Comparison of ENCODE assay signal across 9 mouse cellular contexts in genomic region chrX:101733828-101734319, GRCm38 (mm10). TPM values are rescaled to one million over a fixed set of nuclear protein-coding genes. Genes with fewer than 3 reads are reported as not detected.
DNase-seq lines count a peak whose midpoint lies in the region; ATAC-seq and TF ChIP-seq lines count a peak whose summit lies in the region.
"Had no signal": no experiment of that assay in that cellular context is flagged by ENCODE, and none has a peak within 500 bp of the region (broad histone marks: within the 10 kb centered on the region; RNA-seq: fewer than 3 reads in every experiment).

Gene Cxcr3, minus strand, starts transcription at chrX:101734269.

- TF ChIP-seq EP300 in stomach, postnatal 0 days (optimal IDR thresholded peaks at IDR 0.05), result no peak

- no peak for ATAC-seq in midbrain, embryonic 14.5 days (ENCODE audit: low FRiP score, low TSS enrichment)
- no peak for ATAC-seq in lung, embryonic 14.5 days (ENCODE audit: insufficient read depth)
- ATAC-seq in stomach, postnatal 0 days (ENCODE audit: low FRiP score, low TSS enrichment), result no peak
- no peak for ATAC-seq in hindbrain, embryonic 11.5 days (ENCODE audit: low FRiP score)
- no peak for ATAC-seq in hindbrain, embryonic 16.5 days

- no peak within 1 kb of the TSS for H3K9ac ChIP-seq in midbrain, embryonic 14.5 days (replicated peaks; ENCODE audit: low read length)
- H3K9ac ChIP-seq in lung, embryonic 14.5 days, result no peak within 1 kb of the TSS
- no peak within 1 kb of the TSS for H3K9ac ChIP-seq in stomach, postnatal 0 days (ENCODE audit: low read length)
- H3K9ac ChIP-seq in hindbrain, embryonic 11.5 days (ENCODE audit: low read depth, low read length), result no peak within 1 kb of the TSS
- H3K9ac ChIP-seq in hindbrain, embryonic 16.5 days (ENCODE audit: low read depth, low read length), result no peak within 1 kb of the TSS

- TF ChIP-seq CTCF in lung, embryonic 14.5 days (IDR thresholded peaks at IDR 0.05; ENCODE audit: low read depth), result no peak
- TF ChIP-seq CTCF in stomach, postnatal 0 days (IDR thresholded peaks at IDR 0.05; ENCODE audit: low read depth), result no peak

- H3K4me3 ChIP-seq in midbrain, embryonic 14.5 days (replicated peaks; ENCODE audit: low read depth, low read length), result no peak within 1 kb of the TSS
- H3K4me3 ChIP-seq in midbrain, embryonic 10.5 days, result no peak within 1 kb of the TSS
- H3K4me3 ChIP-seq in lung, embryonic 14.5 days (ENCODE audit: low read depth, low read length), result no peak within 1 kb of the TSS
- H3K4me3 ChIP-seq in stomach, postnatal 0 days (ENCODE audit: low read depth, low read length), result no peak within 1 kb of the TSS
- H3K4me3 ChIP-seq in hindbrain, embryonic 11.5 days (ENCODE audit: low read depth, low read length), result no peak within 1 kb of the TSS
- H3K4me3 ChIP-seq in hindbrain, embryonic 16.5 days (ENCODE audit: low read length), result no peak within 1 kb of the TSS

- no peak within 1 kb of the TSS for H3K27ac ChIP-seq in midbrain, embryonic 14.5 days (replicated peaks; ENCODE audit: low read depth, low read length)
- no peak within 1 kb of the TSS for H3K27ac ChIP-seq in midbrain, embryonic 10.5 days (replicated peaks)
- H3K27ac ChIP-seq in lung, embryonic 14.5 days (ENCODE audit: low read depth), result no peak within 1 kb of the TSS
- no peak within 1 kb of the TSS for H3K27ac ChIP-seq in stomach, postnatal 0 days (replicated peaks)
- no peak within 1 kb of the TSS for H3K27ac ChIP-seq in hindbrain, embryonic 11.5 days (ENCODE audit: low read depth, low read length)
- no peak within 1 kb of the TSS for H3K27ac ChIP-seq in hindbrain, embryonic 16.5 days (ENCODE audit: low read depth, low read length)

- WGBS in midbrain, embryonic 14.5 days, result 77% methylated on average over 11 of the region's 11 CpGs
- 91% methylated on average over 11 of the region's 11 CpGs for WGBS in midbrain, embryonic 10.5 days
- WGBS in lung, embryonic 14.5 days, result 49% methylated on average over 11 of the region's 11 CpGs
- WGBS in stomach, postnatal 0 days, result 65% methylated on average over 11 of the region's 11 CpGs
- 85% methylated on average over 11 of the region's 11 CpGs for WGBS in hindbrain, embryonic 11.5 days
- WGBS in hindbrain, embryonic 16.5 days, result 60% methylated on average over 11 of the region's 11 CpGs

- H3K4me2 ChIP-seq in midbrain, embryonic 14.5 days (ENCODE audit: low read length), result no peak within 1 kb of the TSS
- no peak within 1 kb of the TSS for H3K4me2 ChIP-seq in lung, embryonic 14.5 days
- no peak within 1 kb of the TSS for H3K4me2 ChIP-seq in stomach, postnatal 0 days (replicated peaks; ENCODE audit: low read depth)
- H3K4me2 ChIP-seq in hindbrain, embryonic 11.5 days (replicated peaks; ENCODE audit: low read depth, low read length), result no peak within 1 kb of the TSS
- no peak within 1 kb of the TSS for H3K4me2 ChIP-seq in hindbrain, embryonic 16.5 days (ENCODE audit: low read length)

- peak; percentile 30 for DNase-seq in midbrain, embryonic 14.5 days
- no peak for DNase-seq in midbrain, embryonic 10.5 days (ENCODE audit: low spot score)
- peak; percentile 51 for DNase-seq in adrenal gland, adult 8-10 months
- peak; percentile 17 for DNase-seq in heart, adult 8-10 months (ENCODE audit: low spot score)
- peak; percentile 46 for DNase-seq in lung, embryonic 14.5 days
- peak; percentile 14 for DNase-seq in stomach, postnatal 0 days (ENCODE audit: low spot score)
- DNase-seq in hindbrain, embryonic 11.5 days (ENCODE audit: low spot score), result no peak

- no peaks in the 10 kb centered on the region for H3K4me1 ChIP-seq in midbrain, embryonic 14.5 days (ENCODE audit: control insufficient read depth, insufficient read depth, low read length)
- H3K4me1 ChIP-seq in midbrain, embryonic 10.5 days, result no peaks in the 10 kb centered on the region
- H3K4me1 ChIP-seq in lung, embryonic 14.5 days (ENCODE audit: insufficient read depth), result no peaks in the 10 kb centered on the region
- no peaks in the 10 kb centered on the region for H3K4me1 ChIP-seq in stomach, postnatal 0 days (replicated peaks; ENCODE audit: control insufficient read depth, insufficient read depth)
- H3K4me1 ChIP-seq in hindbrain, embryonic 11.5 days (replicated peaks; ENCODE audit: control insufficient read depth, insufficient read depth, low read length), result no peaks in the 10 kb centered on the region
- H3K4me1 ChIP-seq in hindbrain, embryonic 16.5 days (ENCODE audit: control insufficient read depth, insufficient read depth, low read depth, low read length), result no peaks in the 10 kb centered on the region

- no peaks in the 10 kb centered on the region for H3K9me3 ChIP-seq in midbrain, embryonic 14.5 days (ENCODE audit: control insufficient read depth, low read length)
- H3K9me3 ChIP-seq in midbrain, embryonic 10.5 days (replicated peaks), result no peaks in the 10 kb centered on the region
- H3K9me3 ChIP-seq in lung, embryonic 14.5 days (ENCODE audit: low read depth, low read length), result no peaks in the 10 kb centered on the region
- H3K9me3 ChIP-seq in stomach, postnatal 0 days (ENCODE audit: control insufficient read depth, low read length), result no peaks in the 10 kb centered on the region
- H3K9me3 ChIP-seq in hindbrain, embryonic 11.5 days (ENCODE audit: control insufficient read depth, low read length), result no peaks in the 10 kb centered on the region
- H3K9me3 ChIP-seq in hindbrain, embryonic 16.5 days (ENCODE audit: control insufficient read depth, low read length), result no peaks in the 10 kb centered on the region

- H3K27me3 ChIP-seq in midbrain, embryonic 14.5 days (ENCODE audit: control insufficient read depth, insufficient read depth, low read length), result no peaks in the 10 kb centered on the region
- peaks cover 96% of the 10 kb centered on the region for H3K27me3 ChIP-seq in midbrain, embryonic 10.5 days (ENCODE audit: low read depth, poor library complexity, severe bottlenecking)
- no peaks in the 10 kb centered on the region for H3K27me3 ChIP-seq in lung, embryonic 14.5 days (ENCODE audit: insufficient read depth, low read length)
- no peaks in the 10 kb centered on the region for H3K27me3 ChIP-seq in stomach, postnatal 0 days (ENCODE audit: control insufficient read depth, insufficient read depth, low read length)
- H3K27me3 ChIP-seq in hindbrain, embryonic 11.5 days (ENCODE audit: control insufficient read depth, insufficient read depth, low read length), result no peaks in the 10 kb centered on the region; the same call in 1 of the 2 replicates
- H3K27me3 ChIP-seq in hindbrain, embryonic 16.5 days (replicated peaks; ENCODE audit: control insufficient read depth, insufficient read depth, low read length), result no peaks in the 10 kb centered on the region; the same call in 1 of the 2 replicates

- H3K36me3 ChIP-seq in midbrain, embryonic 14.5 days (ENCODE audit: control insufficient read depth, insufficient read depth, low read length), result no peaks in the 10 kb centered on the region
- H3K36me3 ChIP-seq in midbrain, embryonic 10.5 days, result no peaks in the 10 kb centered on the region
- H3K36me3 ChIP-seq in lung, embryonic 14.5 days (ENCODE audit: insufficient read depth), result no peaks in the 10 kb centered on the region
- no peaks in the 10 kb centered on the region for H3K36me3 ChIP-seq in stomach, postnatal 0 days (ENCODE audit: control insufficient read depth, insufficient read depth, low read length)
- H3K36me3 ChIP-seq in hindbrain, embryonic 11.5 days (ENCODE audit: control insufficient read depth, insufficient read depth, low read length), result no peaks in the 10 kb centered on the region
- H3K36me3 ChIP-seq in hindbrain, embryonic 16.5 days (ENCODE audit: control insufficient read depth, insufficient read depth, low read length), result no peaks in the 10 kb centered on the region

RNA-seq across cellular contexts. Expression of gene Cxcr3, which starts in this region (rescaled TPM):
- polyA plus RNA-seq in midbrain, embryonic 14.5 days (2014; fragmentation: Nextera tagmentation; extraction: Ambion mirVana), result 0.36 TPM in 1 of 2 replicates, not detected in the other
- polyA plus RNA-seq in midbrain, embryonic 10.5 days (2016; fragmentation: Nextera tagmentation; extraction: Ambion mirVana), result 0.10 TPM in 1 of 2 replicates, not detected in the other
- total RNA-seq in adrenal gland, adult 8-10 months (2022), result 1 to 10 TPM in 2 of 4 experiments, under 1 TPM in 2; 0.38 to 1.2 (median 0.89) TPM
- under 1 TPM in 1 of 4 experiments, not detected in 3; 0.26 TPM for total RNA-seq in heart, adult 8-10 months (2022)
- polyA plus RNA-seq in lung, embryonic 14.5 days (2014; fragmentation: Nextera tagmentation; extraction: Ambion mirVana), result 0.45 and 0.46 TPM in 2 replicates
- polyA plus RNA-seq in stomach, postnatal 0 days (2015; fragmentation: Nextera tagmentation; extraction: Ambion mirVana), result 0.29 and 0.48 TPM in 2 replicates
- 0.28 TPM in 1 of 2 replicates, not detected in the other for polyA plus RNA-seq in hindbrain, embryonic 11.5 days (2014; fragmentation: Nextera tagmentation; extraction: Ambion mirVana)
- polyA plus RNA-seq in hindbrain, embryonic 16.5 days (2015; fragmentation: Nextera tagmentation; extraction: Ambion mirVana), result 0.09 and 0.37 TPM in 2 replicates
- total RNA-seq: layer of hippocampus, postnatal 14 days had no signal

Comparison
In these comparisons a context has a peak if more than half of its experiments do, and no peak if none do; other contexts are left out.
1. Peak in DNase-seq in midbrain, embryonic 14.5 days; RNA of the gene not detected or under 1 TPM.
2. Peak in DNase-seq in heart, adult 8-10 months; RNA of the gene not detected or under 1 TPM.
3. Peak in DNase-seq in lung, embryonic 14.5 days; RNA of the gene not detected or under 1 TPM.
4. Peak in DNase-seq in stomach, postnatal 0 days; RNA of the gene not detected or under 1 TPM.